Mouse (Mus musculus) hindlimb bud, embryonic 11.5 days (tissue): ENCODE data around the gene Lcn12.

ENCODE experiments used
- DNase-seq: peaks from one replicate; pipeline ENCODE4 v3.0.0-alpha.2; 2012; ENCODE audit warnings: low read depth, low spot score; ENCODE audit errors: extremely low spot score

Lcn12 gene

DNA sequence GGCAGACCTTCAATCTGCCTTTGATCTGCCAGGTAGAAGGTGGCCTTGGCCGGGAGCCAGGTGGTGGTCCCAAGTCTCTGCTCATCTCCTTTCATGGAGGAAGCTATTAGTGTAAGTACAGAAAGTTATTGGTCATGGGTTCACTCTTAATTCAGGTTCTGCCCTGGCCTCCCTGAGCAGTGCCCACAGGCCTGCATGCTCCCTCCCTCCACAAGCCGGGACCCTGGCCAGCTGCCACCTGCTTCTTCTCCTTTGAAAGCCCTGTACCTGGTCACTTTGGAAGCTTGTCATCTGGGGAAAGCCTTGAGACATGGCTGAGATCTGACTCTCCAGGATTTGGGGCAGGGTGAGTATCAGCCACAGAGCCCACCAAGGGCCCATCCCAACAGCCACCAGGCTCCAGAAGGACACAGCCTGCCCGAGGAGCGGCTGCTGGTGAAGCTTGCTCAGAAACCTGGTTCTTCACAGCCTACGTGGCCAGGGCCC, at the start of gene Lcn12:
Gene Lcn12 (minus strand): TSS at position 436 of the 486 bp plus-strand sequence.
- no peak for DNase-seq

DNA sequence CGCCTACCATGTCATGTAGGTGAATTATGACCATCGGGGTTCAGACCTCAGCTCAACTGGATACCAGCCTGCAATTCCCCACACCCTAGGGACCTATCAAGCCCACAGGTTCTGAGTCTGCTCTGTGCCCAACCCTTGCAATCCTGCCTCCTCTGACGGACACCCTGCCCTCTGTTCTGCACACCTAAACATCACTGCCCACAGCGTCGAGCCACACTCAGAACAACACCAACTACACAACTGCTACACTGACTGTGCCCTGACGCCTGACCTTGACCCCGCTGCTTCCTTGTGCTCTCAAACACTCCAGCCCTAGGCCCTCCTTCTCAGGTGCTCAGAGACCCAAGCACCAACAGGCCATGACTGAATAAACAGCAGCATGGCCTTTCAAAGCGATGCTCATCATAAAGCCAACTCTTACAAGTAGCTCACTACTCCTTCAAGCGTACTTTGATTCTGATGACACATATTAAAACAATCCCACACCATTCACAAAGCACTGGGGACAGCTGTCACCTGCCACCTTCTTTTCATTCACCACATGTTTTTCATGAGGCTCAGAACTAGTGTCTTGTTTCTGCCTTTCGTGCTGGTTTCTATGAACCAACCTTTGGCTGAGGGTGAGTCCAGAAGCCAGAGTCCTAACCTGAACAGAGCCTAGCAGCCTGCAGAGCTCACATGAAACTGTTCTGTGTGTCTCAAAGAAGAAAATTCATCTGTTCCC, 48.1 kb upstream of the Lcn12 start:
- DNase-seq, result no peak

DNA sequence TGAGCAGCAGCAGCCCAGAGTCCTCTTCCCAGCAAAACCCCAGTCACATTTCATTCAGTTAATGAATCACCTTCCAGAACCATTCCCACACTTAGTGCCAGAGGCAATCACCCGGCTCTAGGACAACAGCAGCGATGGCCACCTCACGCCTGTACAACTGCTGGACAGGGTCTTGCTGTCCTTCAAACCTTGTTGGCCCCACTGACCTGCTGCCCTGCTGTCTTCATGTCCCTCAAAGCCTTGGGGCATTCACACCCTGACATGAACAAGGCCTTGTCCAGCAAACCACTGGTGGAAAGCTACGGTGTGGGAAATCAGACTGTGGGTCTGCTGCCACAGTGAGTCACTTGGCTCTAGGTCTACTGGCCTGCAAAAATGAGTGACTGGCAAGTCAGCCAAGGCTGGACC, 46.8 kb upstream of the Lcn12 start:
- DNase-seq, result no peak

DNA sequence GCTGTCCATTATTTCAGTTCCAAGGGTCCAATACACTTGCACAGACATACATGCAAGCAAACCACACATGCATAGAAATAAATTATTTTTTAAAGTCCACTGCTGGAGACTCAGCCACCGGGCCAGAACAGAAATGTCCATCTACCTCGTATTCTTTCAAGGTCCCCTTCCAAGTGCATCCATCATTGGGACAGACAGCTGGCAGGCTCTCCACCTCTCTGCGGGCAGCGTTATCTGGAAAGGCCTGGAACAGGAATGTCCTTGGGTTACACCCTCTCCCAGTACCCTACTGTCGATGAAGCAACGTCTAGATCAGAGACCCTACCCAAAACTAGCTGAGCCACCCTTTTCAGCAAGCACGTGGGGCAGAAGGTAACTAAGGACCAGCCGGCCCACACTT, 42.8 kb upstream of the Lcn12 start:
- DNase-seq, result no peak

DNA sequence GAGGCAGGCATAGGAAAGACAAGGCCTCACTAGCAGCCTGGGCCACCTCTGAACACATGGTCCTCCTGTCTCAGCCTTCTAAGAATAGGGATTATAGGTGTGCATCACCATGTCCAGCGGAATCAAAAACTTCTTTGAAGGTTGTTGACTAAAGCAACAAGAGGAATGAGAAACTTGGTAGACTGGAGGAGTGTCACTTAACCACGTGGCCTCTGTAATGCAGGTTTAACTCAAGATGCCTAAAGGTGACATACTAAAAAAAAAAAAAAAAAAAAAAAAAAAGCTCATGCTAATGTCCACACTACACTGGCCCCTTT, 41.1 kb upstream of the Lcn12 start:
- DNase-seq, result no peak

DNA sequence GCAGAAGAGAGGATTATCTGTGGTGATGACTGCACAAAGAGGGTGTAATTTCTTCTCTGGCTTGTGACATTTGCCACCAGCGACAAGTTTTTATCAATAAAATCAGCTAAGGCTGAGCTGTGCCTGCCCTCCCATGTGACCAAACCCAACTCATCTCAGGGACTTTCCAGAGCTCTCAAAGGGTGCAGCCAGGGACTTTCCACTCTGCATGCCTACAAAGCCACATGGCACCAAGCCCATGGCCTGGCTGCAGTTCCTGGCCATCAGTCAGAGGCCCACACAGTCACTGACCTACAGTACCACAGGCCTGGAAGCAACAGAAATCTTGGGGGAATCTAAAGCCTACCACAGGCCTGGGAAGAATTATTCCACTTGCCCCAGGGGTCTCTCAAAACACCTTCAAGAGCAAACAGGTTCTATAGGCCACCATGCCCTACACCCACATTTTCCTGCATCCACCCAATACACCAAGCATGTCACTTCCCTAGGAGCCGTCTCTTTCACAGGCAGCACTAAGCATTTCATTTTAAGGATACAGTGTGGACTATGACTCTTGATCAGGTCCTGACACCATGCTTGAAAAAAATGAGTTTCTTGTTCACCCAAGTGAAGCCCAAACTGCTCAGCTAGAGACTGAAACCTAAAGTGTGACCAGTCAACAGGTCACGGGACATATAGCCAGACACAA, 40.6 kb upstream of the Lcn12 start:
- no peak for DNase-seq

DNA sequence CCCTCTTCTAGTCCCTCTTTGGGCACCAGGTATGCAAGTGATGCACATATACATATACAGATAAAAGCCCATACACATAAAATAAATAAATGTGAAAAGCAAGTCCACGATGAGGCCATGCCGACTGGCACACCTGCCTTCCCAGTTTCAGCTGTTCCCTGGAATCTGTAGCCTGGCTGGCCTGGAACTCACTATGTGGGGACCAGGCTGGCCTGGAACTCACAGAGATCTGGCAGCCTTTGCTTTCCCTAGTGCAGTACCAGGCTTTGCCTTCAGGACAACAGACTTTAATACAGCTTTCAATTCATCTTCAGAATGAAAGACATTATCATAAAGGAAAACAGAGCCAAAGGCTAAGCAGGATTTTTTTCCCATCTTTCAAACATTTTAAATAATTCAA, 40.0 kb upstream of the Lcn12 start:
- DNase-seq, result no peak

DNA sequence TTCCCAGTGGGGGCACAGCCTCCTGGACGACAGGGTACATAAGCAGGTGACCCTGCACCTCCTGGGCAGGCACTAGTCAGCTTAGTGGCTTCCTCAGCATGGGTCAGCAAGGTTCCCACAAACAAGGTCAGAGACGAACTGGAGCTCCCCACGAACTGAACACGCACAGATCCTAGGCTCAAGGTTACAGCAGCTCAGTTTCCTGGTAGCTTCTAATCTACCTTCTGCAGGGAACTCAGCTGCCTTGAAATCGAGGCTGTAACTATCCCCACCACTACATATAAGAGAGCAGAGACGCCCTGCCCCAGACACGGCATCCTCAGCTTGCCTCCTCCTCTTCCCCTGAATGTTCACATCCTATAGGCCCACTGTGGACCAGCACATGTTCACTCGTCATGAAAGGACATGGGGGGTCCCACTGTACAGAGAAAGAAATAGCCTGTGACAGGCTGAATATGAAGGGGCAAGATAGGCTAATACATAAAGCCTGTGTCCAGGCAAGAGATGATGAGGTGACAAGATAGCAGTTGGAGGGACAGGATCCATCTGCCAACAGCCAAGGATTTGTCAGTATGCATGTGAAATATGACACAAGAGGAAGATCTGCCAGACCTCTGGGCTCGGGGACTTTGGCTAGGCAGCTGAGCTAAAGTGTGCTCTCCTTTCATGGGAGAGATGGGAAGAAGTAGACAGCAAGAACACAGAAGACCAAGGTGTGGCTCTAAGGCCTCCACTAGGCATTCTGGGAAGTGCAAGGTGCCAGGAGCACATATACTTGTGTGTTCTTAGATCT, 33.0 kb upstream of the Lcn12 start:
- DNase-seq, result no peak

DNA sequence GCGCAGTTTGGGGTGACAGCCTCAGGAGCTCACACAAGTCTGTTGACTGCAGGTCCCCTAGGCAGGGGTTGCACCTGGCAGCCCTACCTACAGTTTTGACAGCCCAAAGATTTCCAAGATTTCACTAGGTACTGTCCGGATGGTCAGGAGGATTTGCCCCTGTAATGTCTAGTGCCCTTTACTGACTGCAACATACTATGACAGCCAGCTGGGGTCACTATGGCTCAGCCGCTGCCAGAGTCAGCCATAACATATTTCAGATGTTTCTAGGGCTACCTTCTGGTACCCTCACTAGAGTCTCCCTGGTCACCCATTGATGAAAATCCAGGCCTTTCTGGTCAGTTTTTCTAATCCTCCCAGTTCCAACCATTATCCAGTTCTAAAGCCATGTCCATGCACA, 16.2 kb upstream of the Lcn12 start:
- DNase-seq, result no peak

DNA sequence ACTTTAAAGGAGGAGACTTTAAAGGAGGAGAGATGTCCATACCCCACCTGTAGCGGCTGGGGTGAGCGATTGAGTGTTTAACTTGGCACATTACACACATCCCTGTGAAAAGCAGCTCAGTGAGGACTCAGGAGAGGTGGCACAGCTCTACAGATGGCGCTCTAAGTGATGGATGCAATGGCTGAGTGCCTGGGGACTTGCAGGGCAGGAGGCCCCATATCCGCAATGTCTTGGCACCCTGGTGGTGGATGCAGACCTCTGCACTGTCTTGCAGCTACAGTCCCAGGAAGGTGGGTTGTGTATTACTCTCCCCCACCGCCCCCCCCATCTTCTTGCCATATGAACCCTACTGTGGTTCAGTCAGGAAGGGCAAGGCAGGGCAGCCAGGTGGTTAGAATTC, 13.3 kb upstream of the Lcn12 start:
- no peak for DNase-seq

DNA sequence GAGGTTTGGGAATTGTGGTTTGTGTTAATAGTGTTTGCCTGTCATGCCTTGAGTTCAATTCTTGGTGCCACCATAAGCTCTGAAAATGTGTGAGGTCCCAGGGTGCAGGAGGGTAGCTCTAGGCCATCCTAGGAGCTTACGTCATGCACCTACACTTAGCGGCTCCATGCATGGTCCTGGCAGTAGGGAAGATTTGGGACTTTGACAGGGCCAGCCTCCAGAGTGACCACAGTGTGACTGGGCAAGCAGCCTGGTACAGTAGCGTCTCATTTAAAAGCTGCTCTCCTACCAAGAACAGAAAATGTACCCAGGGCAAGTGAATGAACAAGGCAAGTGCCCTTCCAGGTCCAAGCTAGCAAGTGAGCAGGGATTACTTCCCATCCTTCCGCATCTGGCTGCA, 12.1 kb upstream of the Lcn12 start:
- DNase-seq, result no peak

DNA sequence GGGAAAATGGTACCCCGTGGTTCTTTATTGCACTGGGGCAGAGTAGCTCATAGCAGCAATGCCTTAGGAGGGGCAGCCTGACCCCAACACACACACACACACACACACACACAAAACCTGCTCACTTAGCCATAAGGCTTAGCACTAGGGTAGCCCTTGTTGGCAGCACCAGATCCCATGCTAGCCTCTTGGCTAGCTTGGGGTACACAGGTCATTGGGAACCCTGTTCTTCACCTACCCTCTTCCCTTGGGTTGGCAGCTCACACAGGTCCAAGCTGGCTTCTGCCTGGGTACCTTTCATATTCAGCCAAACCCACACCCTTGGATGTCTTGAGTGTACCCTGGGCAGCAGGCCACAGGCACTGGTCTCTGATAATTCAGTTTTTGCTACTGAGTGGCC, 11.3 kb upstream of the Lcn12 start:
- DNase-seq, result no peak

DNA sequence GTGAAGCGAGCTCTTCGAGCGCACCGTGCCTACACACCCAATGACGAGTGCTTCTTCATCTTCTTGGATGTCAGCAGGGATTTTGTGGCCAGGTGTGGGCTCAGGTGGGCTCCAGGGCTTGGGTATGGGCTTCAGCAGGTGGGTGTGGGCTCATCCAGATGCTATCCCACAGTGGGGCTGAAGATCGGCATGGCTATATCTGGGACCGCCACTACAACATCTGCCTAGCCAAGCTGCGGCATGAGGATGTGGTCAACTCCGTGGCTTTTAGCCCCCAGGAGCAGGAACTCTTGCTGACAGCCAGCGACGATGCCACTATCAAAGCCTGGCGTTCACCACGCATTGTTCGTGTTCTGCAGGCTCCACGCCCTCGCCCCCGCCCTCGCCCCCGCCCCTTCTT, 10.8 kb upstream of the Lcn12 start:
- DNase-seq, result no peak

DNA sequence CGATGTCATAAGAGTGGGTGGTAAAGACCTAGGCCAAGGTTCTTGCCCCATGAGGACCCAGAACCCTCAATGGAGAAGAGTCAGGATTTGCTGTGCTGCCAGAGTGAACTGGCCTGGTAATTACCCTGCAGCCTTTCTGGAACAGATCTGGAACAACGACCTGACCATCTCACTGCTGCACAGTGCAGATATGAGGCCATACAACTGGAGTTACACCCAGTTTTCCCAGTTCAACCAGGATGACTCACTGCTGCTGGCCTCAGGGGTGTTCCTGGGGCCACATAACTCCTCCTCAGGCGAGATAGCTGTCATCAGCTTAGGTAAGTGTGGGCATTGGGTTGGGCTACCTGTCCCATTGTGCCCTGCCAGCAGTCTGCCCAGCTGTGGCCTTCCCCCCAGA, 9.0 kb upstream of the Lcn12 start:
- no peak for DNase-seq

DNA sequence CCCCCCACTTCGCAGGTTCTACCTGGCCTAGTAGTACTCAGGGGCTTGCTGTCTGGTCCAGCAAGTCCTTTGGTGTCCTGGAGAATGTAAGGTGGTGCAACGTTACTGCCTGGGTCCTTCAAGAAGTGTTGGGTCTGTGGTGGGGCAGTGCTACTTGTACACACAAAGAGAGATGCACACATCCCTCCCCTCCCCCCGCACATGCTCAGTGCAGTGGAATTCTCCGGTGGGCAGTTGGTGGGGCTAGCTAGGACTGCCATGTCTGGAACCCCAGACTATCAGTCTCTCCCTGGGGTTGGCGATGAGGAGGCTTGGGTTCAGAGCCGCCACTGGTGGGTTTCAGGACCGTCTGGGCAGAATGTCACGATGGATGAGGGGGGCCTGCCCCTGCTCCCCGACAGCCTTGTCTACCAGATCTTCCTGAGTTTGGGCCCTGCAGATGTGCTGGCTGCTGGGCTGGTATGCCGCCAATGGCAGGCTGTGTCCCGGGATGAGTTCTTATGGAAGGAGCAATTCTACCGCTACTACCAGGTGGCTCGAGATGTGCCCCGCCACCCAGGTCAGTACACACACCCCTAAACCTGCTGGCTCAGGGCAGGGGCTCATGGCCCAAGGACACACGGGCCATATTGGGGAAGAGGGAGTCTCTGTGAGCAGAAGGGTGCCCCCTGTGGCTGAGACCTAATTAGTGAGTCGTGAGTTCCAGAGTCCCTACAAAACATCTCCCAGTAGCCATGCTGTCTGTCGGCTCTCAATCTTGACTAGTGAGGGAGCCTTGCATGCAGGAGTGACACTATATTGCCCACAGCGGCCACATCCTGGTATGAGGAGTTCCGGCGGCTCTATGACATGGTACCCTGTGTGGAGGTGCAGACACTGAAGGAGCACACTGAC, 8.1 kb upstream of the Lcn12 start, which contains the start of gene C8g:
Gene C8g (minus strand): TSS at position 127 of the 894 bp plus-strand sequence.
- no peak for DNase-seq

DNA sequence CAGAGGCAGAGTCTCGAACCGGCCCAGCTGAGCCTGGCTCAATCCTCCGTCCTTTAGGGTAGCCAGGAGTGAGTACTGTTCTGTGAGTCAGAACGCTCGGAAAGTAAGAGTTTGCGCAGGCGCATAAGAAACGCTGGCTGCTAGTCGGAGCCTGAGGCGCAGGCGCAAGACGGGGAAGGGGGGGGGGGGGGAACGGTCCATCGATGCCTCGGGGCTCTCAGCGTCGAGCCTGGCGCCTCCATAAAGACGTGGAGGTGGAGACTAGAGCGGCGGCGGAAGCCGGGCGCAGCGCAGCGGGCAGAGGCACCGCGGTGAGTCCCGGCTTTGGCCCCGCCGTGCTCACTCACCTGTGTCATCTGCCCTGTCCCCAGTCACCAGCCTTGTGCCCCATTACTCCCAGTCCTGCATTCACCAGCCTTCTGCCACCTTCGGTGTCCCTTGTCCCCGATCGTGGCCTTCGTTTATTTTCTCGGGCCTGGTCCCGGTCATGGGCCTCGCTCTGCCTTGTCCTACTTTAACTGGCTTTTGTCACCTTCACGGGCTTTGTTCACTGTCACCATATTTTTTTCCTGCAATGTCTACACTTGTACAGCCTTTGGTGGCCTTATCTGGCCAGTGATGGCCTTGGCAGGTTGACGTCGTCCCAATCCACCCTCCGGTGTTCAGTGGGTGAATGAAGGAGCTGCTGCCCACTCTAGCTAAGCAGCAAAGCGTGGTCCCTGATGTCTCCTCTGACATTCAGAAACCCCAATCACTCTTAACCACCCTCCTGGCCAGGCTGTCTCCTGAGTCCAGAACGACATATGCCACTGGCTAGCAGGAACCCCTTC, 7.1 kb upstream of the Lcn12 start, which contains the start of gene Fbxw5:
Gene Fbxw5 (plus strand): TSS at position 175 of the 830 bp plus-strand sequence.
- DNase-seq, result peak; percentile 89

DNA sequence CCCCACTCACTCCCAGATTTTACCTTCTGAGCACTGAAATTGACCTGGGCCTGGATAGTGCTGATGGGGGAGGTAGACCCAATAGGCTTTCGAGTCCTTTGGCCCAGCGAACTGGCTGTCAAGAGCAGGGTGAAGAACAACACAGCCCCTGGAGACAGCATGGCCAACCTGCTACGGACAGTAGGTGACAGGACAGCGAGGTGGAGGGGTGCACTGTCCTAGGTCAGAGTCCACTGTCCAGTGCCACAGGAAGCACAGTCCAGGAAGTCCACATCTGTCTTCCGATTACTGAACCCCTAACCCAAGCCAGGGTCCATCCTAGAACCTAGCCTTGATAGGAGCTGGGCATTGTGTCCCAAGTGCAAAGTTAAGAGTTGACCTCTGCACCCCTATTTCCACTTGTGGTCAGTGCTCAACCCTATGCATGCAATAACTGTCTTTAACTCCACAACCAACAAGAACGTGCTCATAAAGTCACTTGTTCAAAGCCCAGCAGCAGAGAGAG, 6.4 kb upstream of the Lcn12 start:
- DNase-seq, result no peak

DNA sequence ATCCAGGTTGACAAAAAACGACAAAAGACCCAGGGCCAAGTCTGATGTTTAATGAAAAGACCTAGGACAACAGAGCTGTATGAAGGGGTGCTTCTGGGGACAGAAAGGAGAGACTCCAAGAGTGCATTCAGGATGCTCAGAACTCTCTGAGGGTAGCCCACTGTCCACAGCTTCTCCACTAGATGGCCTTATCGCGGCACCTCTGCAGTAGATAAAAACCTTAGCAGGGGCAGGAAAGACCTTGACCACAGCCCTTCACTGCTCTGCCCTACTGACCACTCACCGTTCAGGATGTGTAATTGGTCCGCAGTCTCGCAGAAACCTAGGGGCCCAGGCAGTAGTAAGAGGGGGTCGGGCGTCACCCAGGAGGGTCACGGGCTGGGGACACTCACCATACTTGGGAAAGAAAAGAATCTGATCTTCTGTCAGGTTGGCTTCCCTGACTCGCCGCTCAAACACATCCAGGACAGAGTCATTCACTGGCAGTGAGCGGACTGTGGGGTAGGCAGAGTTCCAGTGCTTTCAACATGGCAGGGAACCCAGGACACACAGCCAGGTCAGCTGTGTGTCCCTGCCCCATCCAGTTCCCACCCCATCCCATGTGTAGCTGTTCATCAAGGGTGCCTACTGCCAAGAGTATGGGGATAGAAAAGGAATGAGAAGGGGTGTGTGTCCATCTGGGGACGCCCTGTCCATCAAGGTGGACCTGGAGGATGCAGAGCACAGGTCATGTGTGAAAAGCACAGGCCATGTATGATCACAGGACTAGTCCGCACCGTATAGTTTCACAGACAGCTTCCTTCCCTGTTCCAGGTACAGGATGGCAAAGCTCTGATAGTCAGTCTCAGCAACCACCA, 5.1 kb upstream of the Lcn12 start:
- no peak for DNase-seq
